8 mouse cellular contexts compared by ENCODE assay signal in genomic region chr16:23985467-23985861, GRCm38 (mm10). TPM values are rescaled to one million over a fixed set of nuclear protein-coding genes. Genes with fewer than 3 reads are reported as not detected.
DNase-seq lines count a peak whose midpoint lies in the region; ATAC-seq and TF ChIP-seq lines count a peak whose summit lies in the region.

No protein-coding gene starts in this region.

- H3K4me2 ChIP-seq in heart, embryonic 14.5 days (ENCODE audit: low read length), result peak overlapping the region; percentile 99
- peak overlapping the region; percentile 95 for H3K4me2 ChIP-seq in limb, embryonic 13.5 days (replicated peaks)
- peak overlapping the region; percentile 89 for H3K4me2 ChIP-seq in myocyte (ENCODE audit: low read depth)

- 8% methylated on average over 6 of the region's 6 CpGs for WGBS in heart, embryonic 14.5 days
- WGBS in limb, embryonic 13.5 days, result 1% methylated on average over 6 of the region's 6 CpGs

- H3K4me1 ChIP-seq in heart, embryonic 14.5 days (ENCODE audit: control insufficient read depth in 2 of 2, insufficient read depth in 2 of 2, low read length in 2 of 2), result peaks cover 13 to 42% of the 10 kb centered on the region in 2 experiments
- peaks cover 65% of the 10 kb centered on the region for H3K4me1 ChIP-seq in limb, embryonic 13.5 days

- no peaks in the 10 kb centered on the region for H3K27me3 ChIP-seq in heart, embryonic 14.5 days (ENCODE audit: control insufficient read depth, insufficient read depth, low read length)
- H3K27me3 ChIP-seq in limb, embryonic 13.5 days, result peaks cover 18% of the 10 kb centered on the region
- H3K27me3 ChIP-seq in myocyte (ENCODE audit: control insufficient read depth, insufficient read depth, insufficient read length), result no peaks in the 10 kb centered on the region

- ATAC-seq in heart, embryonic 14.5 days (ENCODE audit: insufficient number of reproducible peaks, insufficient read depth, low FRiP score, low read depth), result no peak
- ATAC-seq in limb, embryonic 13.5 days (ENCODE audit: low FRiP score, low read depth), result no peak

- no peak overlapping the region for H3K27ac ChIP-seq in heart, embryonic 14.5 days (replicated peaks in 1 of 2; ENCODE audit: control insufficient read depth in 1 of 2, insufficient read depth in 1 of 2, low read depth in 2 of 2, low read length in 2 of 2)
- H3K27ac ChIP-seq in limb, embryonic 13.5 days, result no peak overlapping the region

- peaks cover 68% of the 10 kb centered on the region for H3K79me2 ChIP-seq in myocyte (ENCODE audit: control insufficient read depth, insufficient read depth)

- no peak overlapping the region for H3K9ac ChIP-seq in heart, embryonic 14.5 days (ENCODE audit: low read length)
- H3K9ac ChIP-seq in limb, embryonic 13.5 days, result no peak overlapping the region

- H3K9me3 ChIP-seq in heart, embryonic 14.5 days (ENCODE audit: control insufficient read depth, low read length), result no peaks in the 10 kb centered on the region
- no peaks in the 10 kb centered on the region for H3K9me3 ChIP-seq in limb, embryonic 13.5 days

- no peaks in the 10 kb centered on the region for H3K36me3 ChIP-seq in heart, embryonic 14.5 days (ENCODE audit: control insufficient read depth, insufficient read depth, low read length)
- no peaks in the 10 kb centered on the region for H3K36me3 ChIP-seq in limb, embryonic 13.5 days
- no peaks in the 10 kb centered on the region for H3K36me3 ChIP-seq in myocyte (ENCODE audit: control insufficient read depth, insufficient read depth)

- peak; percentile 39 for DNase-seq in cerebellum, adult 11 months
- DNase-seq in cerebellum, postnatal 4 days (ENCODE audit: low spot score in 2 of 2), result no peak
- peak; percentile 89 for DNase-seq in 416B (ENCODE audit: low read depth)
- DNase-seq in cerebellum, adult 8-10 months, result peak; percentile 53
- no peak for DNase-seq in c-Kit-positive CD71-positive TER-119-positive erythroid progenitor cells, embryonic 14.5 days (ENCODE audit: low spot score)

- H3K4me3 ChIP-seq in heart, embryonic 14.5 days (ENCODE audit: control insufficient read depth in 1 of 2, insufficient read depth in 1 of 2, low read depth in 1 of 2, low read length in 2 of 2), result peak overlapping the region in 1 of 2 experiments; percentile 53; a peak in 2 of 4 replicates
- H3K4me3 ChIP-seq in limb, embryonic 13.5 days, result no peak overlapping the region
- H3K4me3 ChIP-seq in myocyte, result peak overlapping the region; percentile 92

- no peak overlapping the region for H3ac ChIP-seq in myocyte (ENCODE audit: control insufficient read depth, insufficient read length)

- no peak for TF ChIP-seq POLR2A in myocyte (IDR thresholded peaks at IDR 0.05; ENCODE audit: insufficient read length, low read depth)

TF ChIP-seq in myocyte, 11 proteins besides CTCF, POLR2A, EP300 and RAD21:
- TF ChIP-seq CEBPB (IDR thresholded peaks at IDR 0.05; ENCODE audit: insufficient read depth, poor library complexity, severe bottlenecking) (no peak; the same call in 1 of the 2 replicates), POLR2AphosphoS2 (IDR thresholded peaks at IDR 0.05; ENCODE audit: insufficient read length, low read depth) (no peak), TCF12 (IDR thresholded peaks at IDR 0.05; ENCODE audit: insufficient read depth, poor library complexity, severe bottlenecking) (no peak), E2F4 (IDR thresholded peaks at IDR 0.05; ENCODE audit: insufficient read depth) (no peak), SRF (IDR thresholded peaks at IDR 0.05; ENCODE audit: control insufficient read depth, insufficient read length, low read depth) (no peak), MAX (IDR thresholded peaks at IDR 0.05; ENCODE audit: low read depth) (no peak), TCF3 (IDR thresholded peaks at IDR 0.05; ENCODE audit: insufficient read length, low read depth) (no peak), REST (IDR thresholded peaks at IDR 0.05; ENCODE audit: insufficient read depth, insufficient read length) (no peak)
TF ChIP-seq in myocyte: peak in this region for 0.

RNA-seq across cellular contexts. Expression of gene Gm37419, which starts 2.8 kb away (rescaled TPM):
- polyA plus RNA-seq in heart, embryonic 14.5 days (2014; fragmentation: Nextera tagmentation; extraction: Ambion mirVana), result not detected in 2 replicates
- polyA plus RNA-seq in limb, embryonic 13.5 days (2015; fragmentation: Nextera tagmentation; extraction: Ambion mirVana), result not detected in 2 replicates
- not detected for polyA plus RNA-seq in myocyte (2012; fragmentation: generic; extraction: Trizol)

RNA-seq across cellular contexts. Expression of gene Bcl6, which starts 3.2 kb away (rescaled TPM):
- 0.27 and 0.49 TPM in 2 replicates for polyA plus RNA-seq in heart, embryonic 14.5 days (2014; fragmentation: Nextera tagmentation; extraction: Ambion mirVana)
- polyA plus RNA-seq in limb, embryonic 13.5 days (2015; fragmentation: Nextera tagmentation; extraction: Ambion mirVana), result 1.2 and 1.5 TPM in 2 replicates
- polyA plus RNA-seq in myocyte (2012; fragmentation: generic; extraction: Trizol), result 28.5 TPM

RNA-seq across cellular contexts. Expression of gene Rtp2, which starts 53.3 kb away (rescaled TPM):
- polyA plus RNA-seq in heart, embryonic 14.5 days (2014; fragmentation: Nextera tagmentation; extraction: Ambion mirVana), result not detected in 2 replicates
- polyA plus RNA-seq in limb, embryonic 13.5 days (2015; fragmentation: Nextera tagmentation; extraction: Ambion mirVana), result not detected in 2 replicates
- 0.01 TPM for polyA plus RNA-seq in myocyte (2012; fragmentation: generic; extraction: Trizol)

Comparison
In these comparisons a context has a peak if more than half of its experiments do, and no peak if none do; other contexts are left out.
1. DNase-seq: peak in cerebellum, adult 11 months (single experiment), 416B (single experiment) and cerebellum, adult 8-10 months (single experiment); none in cerebellum, postnatal 4 days (0 of 2) and c-Kit-positive CD71-positive TER-119-positive erythroid progenitor cells, embryonic 14.5 days (single experiment).
2. RNA of gene Bcl6, which starts 3.2 kb away (polyA plus RNA-seq): 28.5 TPM in myocyte (single experiment); 1.2 to 1.5 TPM in limb, embryonic 13.5 days and 0.27 to 0.49 TPM in heart, embryonic 14.5 days; every median in the first group is over 10 times any median in the second.
3. Peak in every context shown above with its lines, with median percentiles within 50 percentile points of each other: H3K4me2 ChIP-seq.